Mouse (Mus musculus): ENCODE measurements around the gene Ppp1r32. TPM values are rescaled to one million over a fixed set of nuclear protein-coding genes. Genes with fewer than 3 reads are reported as not detected.

Ppp1r32 gene
- polyA plus RNA-seq (2017; shearing (Covaris generic)): 0.39 TPM

GRCm38 (mm10) chr19:10482703-10483102, at the start of gene Ppp1r32:
Gene Ppp1r32, minus strand, starts transcription at chr19:10482928.

GRCm38 (mm10) chr19:10525910-10526309, 43.2 kb upstream of the Ppp1r32 start, which contains the start of gene Sdhaf2:
Gene Sdhaf2, minus strand, starts transcription at chr19:10526142.

GRCm38 (mm10) chr19:10525106-10525901, 42.6 kb upstream of the Ppp1r32 start, which contains the start of gene Cpsf7:
Gene Cpsf7, plus strand, starts transcription at chr19:10525266.

GRCm38 (mm10) chr19:10456752-10457483, 25.8 kb downstream of the Ppp1r32 start, which contains the start of gene Lrrc10b:
Gene Lrrc10b, minus strand, starts transcription at chr19:10457473.

Other genes with a start within 250 kb of the Ppp1r32 start
- 0.19 TPM for gene Myrf, start 242.2 kb downstream of the Ppp1r32 start, polyA plus RNA-seq (2017; shearing (Covaris generic))
- gene Dagla, start 178.1 kb downstream of the Ppp1r32 start, polyA plus RNA-seq (2017; shearing (Covaris generic)): not detected
- gene Syt7, start 93.8 kb downstream of the Ppp1r32 start, polyA plus RNA-seq (2017; shearing (Covaris generic)): not detected
- gene Lrrc10b, start 25.5 kb downstream of the Ppp1r32 start, polyA plus RNA-seq (2017; shearing (Covaris generic)): not detected
- gene Cpsf7, start 42.3 kb upstream of the Ppp1r32 start, polyA plus RNA-seq (2017; shearing (Covaris generic)): 36.9 TPM
- 50.1 TPM for gene Sdhaf2, start 43.2 kb upstream of the Ppp1r32 start, polyA plus RNA-seq (2017; shearing (Covaris generic))
- gene Tmem216, start 73.3 kb upstream of the Ppp1r32 start, polyA plus RNA-seq (2017; shearing (Covaris generic)): 5.2 TPM
- gene Cyb561a3, start 94.2 kb upstream of the Ppp1r32 start, polyA plus RNA-seq (2017; shearing (Covaris generic)): 25.4 TPM
- 6.9 TPM for gene Tmem138, start 94.4 kb upstream of the Ppp1r32 start, polyA plus RNA-seq (2017; shearing (Covaris generic))
- 152 TPM for gene Ddb1, start 122.4 kb upstream of the Ppp1r32 start, polyA plus RNA-seq (2017; shearing (Covaris generic))
- 3.3 TPM for gene Tkfc, start 122.7 kb upstream of the Ppp1r32 start, polyA plus RNA-seq (2017; shearing (Covaris generic))
- 0.96 TPM for gene Vwce, start 151.3 kb upstream of the Ppp1r32 start, polyA plus RNA-seq (2017; shearing (Covaris generic))
- not detected for gene Pga5, start 195.1 kb upstream of the Ppp1r32 start, polyA plus RNA-seq (2017; shearing (Covaris generic))
- gene Vps37c, start 205.8 kb upstream of the Ppp1r32 start, polyA plus RNA-seq (2017; shearing (Covaris generic)): 24.7 TPM